Mouse (Mus musculus) ovary, adult 10 weeks (tissue): ENCODE data around the gene Hist1h4n. TPM values are rescaled to one million over a fixed set of nuclear protein-coding genes. Genes with fewer than 3 reads are reported as not detected.

Experiments
- polyA plus RNA-seq: library from polyadenylated mRNA; stranded (reverse); fragments of 350-450 nt; fragmentation: Illumina TruSeq; extraction: RNeasy Lipid Tissue Mini Kit (QIAGEN cat#74804); gene quantifications from one replicate; pipeline ENCODE4 v1.2.3, GENCODE M21; 2014

Hist1h4n gene
- not detected for polyA plus RNA-seq

GRCm38 (mm10) chr13:21831418-21832394 lies at the start of gene Hist1h4n:
Gene Hist1h4n, minus strand, starts transcription at chr13:21832196.

GRCm38 (mm10) chr13:21833461-21833860 lies 1.5 kb upstream of the Hist1h4n start, which contains the start of the genes Hist1h2ap and Hist1h2br:
Gene Hist1h2ap, minus strand, starts transcription at chr13:21833507.
Gene Hist1h2br, plus strand, starts transcription at chr13:21833743.

GRCm38 (mm10) chr13:21811539-21811938 lies 20.5 kb downstream of the Hist1h4n start, which contains the start of gene Hist1h4m:
Gene Hist1h4m, plus strand, starts transcription at chr13:21811746.

GRCm38 (mm10) chr13:21810073-21810472 lies 21.9 kb downstream of the Hist1h4n start, which contains the start of the genes Hist1h2bq and Hist1h2ao:
Gene Hist1h2bq, minus strand, starts transcription at chr13:21810197.
Gene Hist1h2ao, plus strand, starts transcription at chr13:21810465.

GRCm38 (mm10) chr13:21786899-21787629 lies 44.9 kb downstream of the Hist1h4n start, which contains the start of the genes Hist1h2an and Hist1h2bp:
Gene Hist1h2an, minus strand, starts transcription at chr13:21787218.
Gene Hist1h2bp, plus strand, starts transcription at chr13:21787461.

GRCm38 (mm10) chr13:21783255-21783617 lies 48.8 kb downstream of the Hist1h4n start, which contains the start of gene Hist1h3i:
Gene Hist1h3i, minus strand, starts transcription at chr13:21783370.

Other genes with a start within 250 kb of the Hist1h4n start
- gene Olfr1362, start 218.2 kb downstream of the Hist1h4n start, polyA plus RNA-seq, result not detected
- gene Olfr11, start 189.7 kb downstream of the Hist1h4n start, polyA plus RNA-seq, result not detected
- gene Olfr1361, start 168.8 kb downstream of the Hist1h4n start, polyA plus RNA-seq, result not detected
- not detected for gene Olfr1360, start 154.8 kb downstream of the Hist1h4n start, polyA plus RNA-seq
- gene Olfr1359, start 134.1 kb downstream of the Hist1h4n start, polyA plus RNA-seq, result not detected
- gene Hist1h2bl, start 116.1 kb downstream of the Hist1h4n start, polyA plus RNA-seq, result not detected
- not detected for gene Hist1h2ai, start 115.8 kb downstream of the Hist1h4n start, polyA plus RNA-seq
- not detected for gene Hist1h3h, start 114.5 kb downstream of the Hist1h4n start, polyA plus RNA-seq
- gene Hist1h2bm, start 110.2 kb downstream of the Hist1h4n start, polyA plus RNA-seq, result not detected
- not detected for gene Hist1h4j, start 97.1 kb downstream of the Hist1h4n start, polyA plus RNA-seq
- not detected for gene Hist1h4k, start 81.7 kb downstream of the Hist1h4n start, polyA plus RNA-seq
- gene Hist1h2ak, start 78.4 kb downstream of the Hist1h4n start, polyA plus RNA-seq, result not detected
- not detected for gene Hist1h2bn, start 78.1 kb downstream of the Hist1h4n start, polyA plus RNA-seq
- gene Hist1h1b, start 51.6 kb downstream of the Hist1h4n start, polyA plus RNA-seq, result not detected
- gene Hist1h3i, start 48.8 kb downstream of the Hist1h4n start, polyA plus RNA-seq, result not detected
- gene Hist1h2an, start 45.0 kb downstream of the Hist1h4n start, polyA plus RNA-seq, result not detected
- gene Hist1h2bp, start 44.7 kb downstream of the Hist1h4n start, polyA plus RNA-seq, result not detected
- not detected for gene Hist1h2bq, start 22.0 kb downstream of the Hist1h4n start, polyA plus RNA-seq
- gene Hist1h2ao, start 21.7 kb downstream of the Hist1h4n start, polyA plus RNA-seq, result not detected
- gene Hist1h4m, start 20.4 kb downstream of the Hist1h4n start, polyA plus RNA-seq, result not detected
- not detected for gene Hist1h2ap, start 1.3 kb upstream of the Hist1h4n start, polyA plus RNA-seq
- gene Hist1h2br, start 1.5 kb upstream of the Hist1h4n start, polyA plus RNA-seq, result 0.54 TPM
- gene Zfp184, start 112.9 kb upstream of the Hist1h4n start, polyA plus RNA-seq, result 18.4 TPM
- not detected for gene Pom121l2, start 149.0 kb upstream of the Hist1h4n start, polyA plus RNA-seq
- gene Prss16, start 177.5 kb upstream of the Hist1h4n start, polyA plus RNA-seq, result not detected
- gene Hist1h2ah, start 203.4 kb upstream of the Hist1h4n start, polyA plus RNA-seq, result not detected
- gene Hist1h2bk, start 203.7 kb upstream of the Hist1h4n start, polyA plus RNA-seq, result not detected
- 1.00 TPM for gene Hist1h4i, start 209.2 kb upstream of the Hist1h4n start, polyA plus RNA-seq
- gene Hist1h2ag, start 210.7 kb upstream of the Hist1h4n start, polyA plus RNA-seq, result not detected
- not detected for gene Hist1h2bj, start 211.0 kb upstream of the Hist1h4n start, polyA plus RNA-seq